Mouse (Mus musculus) heart, postnatal 36 days (tissue): ENCODE data around the gene Stard9. TPM values are rescaled to one million over a fixed set of nuclear protein-coding genes. Genes with fewer than 3 reads are reported as not detected.
"Not testable (repeated sequence)": the region's sequence is repeated elsewhere in the genome, so short reads cannot be mapped to it uniquely, and the experiment has no call there.

ENCODE experiments used
- DNase-seq, 2 experiments: peaks; one replicate each; pipeline ENCODE4 v3.0.0; 2021 to 2022
- intact Hi-C: fragments of 180-260 bp; cut with DNase I; formaldehyde crosslinking; loops from one replicate; pipeline ENCODE4 v1.15.1; 2025
- total RNA-seq, 2 experiments: library from RNA; stranded (reverse); gene quantifications; 2 replicates each; pipeline ENCODE4 v1.2.3; 2021

Gene Stard9
- total RNA-seq, 2 experiments from 2014 or later = 8.2 to 9.8 TPM

- DNase-seq = no peak
- intact Hi-C loops = no loop called here
Measured at GRCm38 (mm10) chr2:120652256-120652924, 23.5 kb downstream of the Stard9 start.

DNA sequence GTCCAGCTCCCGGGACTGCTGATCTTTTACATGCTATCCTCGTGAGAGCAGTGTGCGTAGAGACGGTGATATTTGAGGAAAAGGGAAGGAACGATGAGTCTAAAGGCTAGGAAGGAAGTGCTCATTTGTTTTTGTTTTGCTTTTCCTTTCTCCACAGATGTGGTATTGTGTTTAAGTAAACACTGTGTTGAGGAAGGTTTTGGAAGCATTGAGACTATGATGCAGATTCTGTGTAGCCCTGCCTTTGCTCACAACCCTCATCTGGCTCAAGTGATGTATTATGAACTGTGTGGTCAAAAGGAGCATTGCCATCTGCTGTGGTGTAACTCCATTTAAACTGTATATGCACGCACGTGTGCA lies 24.0 kb downstream of the Stard9 start:
- DNase-seq = no peak
- intact Hi-C loops = no loop called here

DNA sequence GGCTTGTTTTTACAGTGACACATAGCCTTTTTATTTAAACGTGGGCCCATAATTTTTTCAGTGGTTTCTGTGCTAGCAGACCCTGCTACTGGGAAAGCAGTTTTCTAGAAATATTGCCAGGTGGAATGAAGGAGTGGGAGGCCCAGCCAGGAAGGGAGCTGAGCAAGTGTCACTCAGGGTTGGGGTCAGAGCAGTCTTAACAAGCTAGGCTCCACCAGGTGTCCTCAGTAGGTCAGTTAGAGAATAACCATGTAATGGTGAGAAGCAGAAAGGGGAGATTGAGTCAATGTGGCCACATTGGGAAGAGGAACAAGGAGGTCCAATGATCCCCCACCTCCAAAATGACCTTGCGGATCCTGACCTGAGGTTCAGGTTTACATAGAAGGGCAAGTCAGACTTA lies 25.8 kb downstream of the Stard9 start:
- DNase-seq = no peak
- intact Hi-C loops = no loop called here

DNA sequence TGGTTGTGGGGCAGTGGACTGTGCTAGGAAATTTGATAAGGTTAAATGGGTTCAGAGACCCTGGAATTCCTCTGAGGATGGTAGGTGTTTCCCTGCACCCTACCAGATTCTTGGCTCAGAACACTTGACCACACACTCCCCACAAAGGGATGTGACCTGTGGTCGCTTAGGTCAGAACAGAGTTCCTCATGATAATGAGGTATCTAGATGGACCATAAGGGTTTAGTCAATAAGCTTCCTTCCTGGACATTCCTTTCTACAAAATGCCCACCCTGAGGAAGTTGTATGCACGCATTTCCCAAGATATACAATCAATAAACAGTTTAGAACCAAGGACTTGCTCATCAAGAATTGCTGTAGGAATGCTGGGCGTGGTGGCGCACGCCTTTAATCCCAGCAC lies 27.0 kb downstream of the Stard9 start:
- intact Hi-C loops = no loop called here
- DNase-seq = no peak

GRCm38 (mm10) chr2:120656711-120657110 lies 27.8 kb downstream of the Stard9 start:
- intact Hi-C loops = no loop called here
- DNase-seq = no peak

- DNase-seq = no peak
- intact Hi-C loops = no loop called here
Measured at GRCm38 (mm10) chr2:120658486-120658885, 29.6 kb downstream of the Stard9 start.

DNA sequence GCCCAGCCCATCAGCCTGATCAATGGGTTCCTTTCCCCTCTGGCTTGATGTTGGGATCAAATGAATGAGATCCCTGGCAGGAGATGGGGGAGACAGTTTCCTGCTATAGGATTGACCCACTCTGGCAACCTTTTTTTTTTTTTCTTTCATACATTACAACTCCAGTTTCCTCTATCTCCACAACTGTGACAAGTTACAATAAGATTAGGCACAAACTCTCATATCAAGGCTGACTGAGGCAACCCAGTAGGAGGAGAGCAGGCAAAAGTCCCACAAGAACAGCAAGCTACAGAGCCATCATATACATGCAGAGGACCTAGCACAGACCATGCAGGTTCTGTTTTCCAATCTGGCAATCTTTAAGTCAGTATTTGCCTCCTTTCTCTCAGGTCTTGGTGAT lies 30.4 kb downstream of the Stard9 start:
- no peak for DNase-seq
- intact Hi-C loops = no loop called here

- intact Hi-C loops = no loop called here
- DNase-seq = no peak
Measured at GRCm38 (mm10) chr2:120660486-120661078, 31.7 kb downstream of the Stard9 start.

DNA sequence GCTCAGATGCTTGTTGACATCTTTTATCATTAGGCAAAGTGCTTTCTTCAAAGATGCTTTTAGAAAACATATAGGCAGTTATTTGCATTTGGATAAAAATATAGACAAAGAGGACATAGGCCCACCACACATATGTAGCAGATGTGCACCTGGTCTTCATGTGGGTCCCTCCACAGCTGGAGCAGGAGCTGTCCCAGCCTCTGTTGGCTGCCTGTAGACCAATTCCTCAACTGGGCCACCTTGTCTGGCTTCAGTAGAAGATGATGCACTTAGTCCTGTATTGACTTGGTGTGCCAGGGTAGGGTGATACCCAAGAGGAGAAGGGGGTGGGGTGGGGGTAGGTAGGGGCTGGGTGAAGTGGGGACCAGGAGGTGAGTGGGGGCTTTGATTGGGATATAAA lies 33.8 kb downstream of the Stard9 start:
- DNase-seq = no peak
- intact Hi-C loops = no loop called here

GRCm38 (mm10) chr2:120663491-120664154 lies 34.7 kb downstream of the Stard9 start:
- intact Hi-C loops = no loop called here
- DNase-seq = no peak

DNA sequence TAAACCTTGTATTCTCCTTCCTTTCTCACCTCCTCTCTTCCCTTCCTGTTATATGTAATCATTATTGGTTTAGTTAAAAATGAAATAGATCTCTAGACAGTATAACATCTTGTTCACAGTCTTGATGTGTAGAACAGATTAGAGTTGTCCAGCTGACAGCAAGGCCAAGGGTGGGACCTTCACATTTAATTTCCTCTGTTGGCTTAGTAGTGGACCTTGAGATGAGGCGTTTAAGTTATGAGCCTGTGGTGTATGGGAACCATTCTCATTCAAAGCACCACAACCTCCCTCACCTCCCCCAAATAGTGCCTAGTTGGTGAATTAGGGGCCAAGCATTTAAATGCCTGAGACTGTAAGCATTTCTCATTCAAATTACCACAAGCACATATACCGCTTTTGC lies 38.5 kb downstream of the Stard9 start:
- intact Hi-C loops = no loop called here

GRCm38 (mm10) chr2:120670253-120670652 lies 41.3 kb downstream of the Stard9 start:
- intact Hi-C loops = loop anchor here (2.0 to 5.0 kb wide), 3 partner anchors 63 to 189 kb away; partner anchors contain the start of genes Haus2 and Lrrc57
- no peak for DNase-seq

More for the DNA sequence above, 38.5 kb downstream of the Stard9 start:
- no peak for DNase-seq

DNA sequence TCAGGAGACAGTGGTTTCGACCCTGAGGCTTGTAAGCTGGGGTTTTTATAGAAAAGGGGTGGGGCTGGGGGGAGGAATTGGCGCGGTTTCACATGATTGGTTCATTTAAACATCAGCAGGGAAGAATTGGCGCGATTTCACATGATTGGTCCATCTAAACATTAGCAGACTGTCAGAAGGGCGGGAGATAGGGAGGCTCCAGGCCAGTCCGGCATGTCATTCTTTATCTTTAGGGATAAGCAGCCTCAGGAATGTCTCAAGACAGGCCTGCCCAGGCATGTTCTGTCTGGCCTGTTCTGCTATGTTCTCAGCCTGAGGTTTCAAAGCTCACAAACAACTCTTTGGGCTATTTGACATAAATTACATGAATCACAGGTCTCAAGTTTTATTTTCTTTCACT lies 52.2 kb downstream of the Stard9 start:
- not testable (repeated sequence) for DNase-seq

GRCm38 (mm10) chr2:120697767-120698166 lies 68.8 kb downstream of the Stard9 start:
- intact Hi-C loops = no loop called here
- no peak for DNase-seq

More for the DNA sequence above, 52.2 kb downstream of the Stard9 start:
- intact Hi-C loops = not testable (repeated sequence)

DNA sequence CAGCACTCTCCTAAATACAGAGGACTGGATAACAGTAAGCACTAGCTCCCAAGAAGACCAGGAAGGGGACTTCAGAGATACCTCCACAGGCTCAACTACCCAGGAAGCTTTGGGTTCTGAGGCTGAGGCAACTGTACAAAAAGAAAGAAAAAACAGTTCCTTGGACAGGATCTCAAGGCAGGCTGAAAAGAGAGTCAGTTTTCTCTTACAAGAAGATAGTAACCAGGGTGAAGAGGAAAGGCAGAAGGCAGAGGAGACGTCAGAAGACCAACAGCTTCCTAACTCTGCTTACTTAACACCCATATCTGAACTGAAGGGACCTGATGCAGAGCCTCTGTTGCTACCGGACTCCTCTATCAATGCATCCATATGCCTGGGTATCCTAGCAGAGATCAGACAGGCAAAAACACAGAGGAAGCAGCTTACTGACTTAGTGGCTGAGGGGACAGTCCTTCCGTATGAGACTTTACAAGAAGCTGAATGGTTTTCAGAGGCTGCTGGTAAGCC lies 71.5 kb downstream of the Stard9 start:
- intact Hi-C loops = no loop called here
- DNase-seq = no peak

DNA sequence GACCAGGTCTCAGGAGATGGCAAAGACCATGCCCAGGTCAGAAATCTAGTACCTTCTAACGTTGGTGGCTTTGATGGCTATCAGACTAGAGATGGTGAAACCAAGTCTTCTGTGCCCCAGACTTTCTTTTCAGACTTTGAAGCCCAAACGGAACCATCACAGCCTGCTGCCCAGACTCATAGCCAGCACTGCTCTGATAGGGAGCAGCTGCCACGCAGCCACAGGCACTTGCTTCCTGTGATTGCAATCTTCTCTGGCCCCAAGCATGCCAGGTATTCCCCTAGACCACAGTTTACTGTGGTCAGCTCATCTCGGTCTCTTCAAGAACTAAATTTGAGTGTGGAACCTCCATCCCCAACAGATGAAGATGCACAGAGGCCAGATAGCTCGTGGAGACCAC lies 73.8 kb downstream of the Stard9 start:
- intact Hi-C loops = no loop called here
- no peak for DNase-seq

DNA sequence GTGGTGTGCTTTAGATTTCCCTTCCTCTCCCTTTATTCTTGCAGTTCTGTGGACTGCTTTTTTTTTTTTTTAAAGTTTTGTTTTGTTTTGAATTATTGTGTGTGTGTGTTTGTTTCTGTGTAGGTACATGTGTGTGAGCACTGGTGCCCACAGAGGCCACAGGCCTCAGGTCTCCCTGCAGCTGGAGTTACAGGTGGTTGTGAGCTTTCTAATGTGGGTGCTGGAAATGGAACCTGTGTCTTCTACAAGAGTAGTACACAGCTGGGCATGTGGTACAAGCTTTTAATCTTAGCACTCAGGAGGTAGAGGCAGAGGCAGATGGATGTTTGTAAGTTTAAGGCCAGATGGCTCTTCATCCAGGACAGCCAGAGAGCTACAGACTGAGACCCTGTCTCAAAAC lies 78.1 kb downstream of the Stard9 start:
- DNase-seq = no peak
- intact Hi-C loops = no loop called here

- intact Hi-C loops = no loop called here
- no peak for DNase-seq
Measured at GRCm38 (mm10) chr2:120710154-120710553, 81.2 kb downstream of the Stard9 start.

- intact Hi-C loops = no loop called here
- DNase-seq = no peak
Measured at GRCm38 (mm10) chr2:120710948-120711347, 82.0 kb downstream of the Stard9 start.

DNA sequence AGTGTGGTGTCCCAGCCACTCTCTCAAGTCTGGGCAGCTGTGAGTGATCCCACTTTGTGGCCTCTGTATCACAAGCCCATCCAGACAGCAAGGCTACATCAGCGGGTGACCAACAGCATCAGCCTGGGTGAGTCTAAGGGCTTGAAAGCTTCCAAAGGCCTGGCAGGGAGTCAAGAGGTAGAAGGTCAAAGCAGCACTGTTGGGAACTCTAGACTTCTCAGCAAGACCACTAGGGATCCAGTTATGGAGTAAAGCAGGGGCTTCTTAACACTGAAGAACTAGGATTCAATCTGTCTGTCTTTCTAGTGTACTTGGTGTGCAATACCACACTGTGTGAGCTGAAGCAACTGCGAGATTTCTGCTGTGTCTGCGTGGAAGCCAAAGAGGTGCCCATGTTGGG lies 84.5 kb downstream of the Stard9 start:
- intact Hi-C loops = no loop called here

DNA sequence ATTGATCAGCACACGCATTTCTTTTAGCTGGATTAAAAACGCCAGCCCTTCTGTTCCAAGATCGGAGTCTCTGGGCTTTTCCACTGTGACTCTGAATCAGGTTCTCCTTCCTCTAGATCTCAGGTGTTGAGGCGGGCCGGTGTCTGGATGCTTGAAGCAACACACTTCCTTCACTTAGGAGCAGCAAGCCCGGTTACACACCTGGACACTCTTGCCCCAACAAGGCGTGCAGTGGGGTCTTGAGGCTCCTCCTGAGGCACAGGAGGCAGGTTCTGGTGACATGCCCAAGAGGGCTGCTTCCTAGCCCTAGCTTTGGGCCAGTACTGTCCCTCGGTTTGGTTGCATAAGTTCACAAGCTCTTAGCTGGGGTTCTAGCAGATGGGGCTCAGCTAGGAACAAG lies 89.6 kb downstream of the Stard9 start:
- no peak for DNase-seq
- intact Hi-C loops = no loop called here

More for the DNA sequence above, 84.5 kb downstream of the Stard9 start:
- DNase-seq = no peak

- DNase-seq = no peak
- intact Hi-C loops = no loop called here
Measured at GRCm38 (mm10) chr2:120720821-120721220, 91.9 kb downstream of the Stard9 start.
